Mouse (Mus musculus) R1 (cell line): ENCODE results near the gene Calml4.

ENCODE experiments used
- DNase-seq: peaks from one replicate; pipeline ENCODE4 v3.0.0-alpha.2; 2018; ENCODE audit warnings: low read depth, low spot score

The Calml4 gene

GRCm38 (mm10) chr9:62857719-62858261 lies at the start of gene Calml4:
Gene Calml4 (plus strand): TSS chr9:62858080.
- no peak for DNase-seq

- DNase-seq = no peak
Measured at GRCm38 (mm10) chr9:62810095-62810494, 47.8 kb upstream of the Calml4 start.

- DNase-seq = peak; percentile 61
Measured at GRCm38 (mm10) chr9:62810543-62811515, 47.1 kb upstream of the Calml4 start.

- DNase-seq = peak; percentile 97
Measured at GRCm38 (mm10) chr9:62811516-62812121, 46.3 kb upstream of the Calml4 start, which contains the start of gene Fem1b. Gene Fem1b (minus strand): TSS chr9:62811934.

GRCm38 (mm10) chr9:62812216-62813049 lies 45.4 kb upstream of the Calml4 start:
- DNase-seq = peak; percentile 63

- no peak for DNase-seq
Measured at GRCm38 (mm10) chr9:62814751-62815150, 43.1 kb upstream of the Calml4 start.

- no peak for DNase-seq
Measured at GRCm38 (mm10) chr9:62816323-62817098, 41.4 kb upstream of the Calml4 start.

- no peak for DNase-seq
Measured at GRCm38 (mm10) chr9:62817099-62817571, 40.7 kb upstream of the Calml4 start.

- DNase-seq = peak; percentile 59
Measured at GRCm38 (mm10) chr9:62817828-62818614, 39.9 kb upstream of the Calml4 start.

GRCm38 (mm10) chr9:62819494-62819893 lies 38.4 kb upstream of the Calml4 start:
- peak; percentile 89 for DNase-seq

GRCm38 (mm10) chr9:62819910-62820309 lies 38.0 kb upstream of the Calml4 start:
- peak; percentile 83 for DNase-seq

- no peak for DNase-seq
Measured at GRCm38 (mm10) chr9:62820829-62821228, 37.1 kb upstream of the Calml4 start.

- peak; percentile 80 for DNase-seq
Measured at GRCm38 (mm10) chr9:62821811-62822210, 36.1 kb upstream of the Calml4 start.

GRCm38 (mm10) chr9:62825791-62826393 lies 32.0 kb upstream of the Calml4 start:
- DNase-seq = peak; percentile 92

GRCm38 (mm10) chr9:62826456-62826855 lies 31.4 kb upstream of the Calml4 start:
- DNase-seq = peak; percentile 89

GRCm38 (mm10) chr9:62827939-62828652 lies 29.8 kb upstream of the Calml4 start:
- DNase-seq = peak; percentile 75

- peak; percentile 99 for DNase-seq
Measured at GRCm38 (mm10) chr9:62828662-62829086, 29.2 kb upstream of the Calml4 start.

- DNase-seq = peak; percentile 91
Measured at GRCm38 (mm10) chr9:62829877-62830276, 28.0 kb upstream of the Calml4 start.

GRCm38 (mm10) chr9:62834906-62835305 lies 23.0 kb upstream of the Calml4 start:
- no peak for DNase-seq
